Mouse (Mus musculus) lung, embryonic 15.5 days (tissue): ENCODE data around the gene Hoxd4. TPM values are rescaled to one million over a fixed set of nuclear protein-coding genes. Genes with fewer than 3 reads are reported as not detected.

Experiments
- ATAC-seq: fragments of 200-750 bp; cut with Nextera tagmentation; 2 replicates; pipeline ENCODE4 v1.8.0; 2017; ENCODE audit warnings: moderate number of reproducible peaks, borderline replicate concordance; ENCODE audit not compliant: low FRiP score, low TSS enrichment; ENCODE audit errors: extremely low read depth
- H3K27ac ChIP-seq: fragments of 300-500 bp; sonication (generic); 2 replicates; pipeline ENCODE4 v1.5.1; 2015; ENCODE audit warnings: moderate library complexity, mild to moderate bottlenecking, inconsistent platforms
- H3K27me3 ChIP-seq: fragments of 300-500 bp; sonication (generic); 2 replicates; pipeline ENCODE4 v1.6.1; 2015; ENCODE audit warnings: inconsistent platforms
- H3K36me3 ChIP-seq: fragments of 300-500 bp; sonication (generic); 2 replicates; pipeline ENCODE4 v1.6.1; 2015; ENCODE audit warnings: inconsistent platforms
- H3K4me1 ChIP-seq: fragments of 300-500 bp; sonication (generic); 2 replicates; pipeline ENCODE4 v1.6.1; 2015; ENCODE audit warnings: inconsistent platforms
- H3K4me2 ChIP-seq: fragments of 300-500 bp; sonication (generic); 2 replicates; pipeline ENCODE4 v1.6.1; 2015; ENCODE audit warnings: inconsistent platforms, mild to moderate bottlenecking, moderate library complexity
- H3K4me3 ChIP-seq: fragments of 300-500 bp; sonication (generic); 2 replicates; pipeline ENCODE4 v1.5.1; 2015; ENCODE audit warnings: mild to moderate bottlenecking, inconsistent platforms
- H3K9ac ChIP-seq: fragments of 300-500 bp; sonication (generic); 2 replicates; pipeline ENCODE4 v1.6.1; 2015; ENCODE audit warnings: inconsistent platforms
- H3K9me3 ChIP-seq: fragments of 300-500 bp; sonication (generic); 2 replicates; pipeline ENCODE4 v1.6.1; 2016; ENCODE audit warnings: inconsistent platforms
- WGBS: fragments of 180-500 bp; shearing (Covaris S2); methylation state at CpG from one replicate; pipeline ENCODE4 v1.1.7; 2015; 5-methylcytosine and 5-hydroxymethylcytosine counted together
- polyA plus RNA-seq: library from polyadenylated mRNA; unstranded; fragments of >200 nt; fragmentation: Nextera tagmentation; extraction: Ambion mirVana; gene quantifications from 2 replicates; pipeline ENCODE4 v1.2.1, GENCODE M21; 2015

Hoxd4 gene
- 0.19 TPM in 1 of 2 replicates, not detected in the other for polyA plus RNA-seq

DNA sequence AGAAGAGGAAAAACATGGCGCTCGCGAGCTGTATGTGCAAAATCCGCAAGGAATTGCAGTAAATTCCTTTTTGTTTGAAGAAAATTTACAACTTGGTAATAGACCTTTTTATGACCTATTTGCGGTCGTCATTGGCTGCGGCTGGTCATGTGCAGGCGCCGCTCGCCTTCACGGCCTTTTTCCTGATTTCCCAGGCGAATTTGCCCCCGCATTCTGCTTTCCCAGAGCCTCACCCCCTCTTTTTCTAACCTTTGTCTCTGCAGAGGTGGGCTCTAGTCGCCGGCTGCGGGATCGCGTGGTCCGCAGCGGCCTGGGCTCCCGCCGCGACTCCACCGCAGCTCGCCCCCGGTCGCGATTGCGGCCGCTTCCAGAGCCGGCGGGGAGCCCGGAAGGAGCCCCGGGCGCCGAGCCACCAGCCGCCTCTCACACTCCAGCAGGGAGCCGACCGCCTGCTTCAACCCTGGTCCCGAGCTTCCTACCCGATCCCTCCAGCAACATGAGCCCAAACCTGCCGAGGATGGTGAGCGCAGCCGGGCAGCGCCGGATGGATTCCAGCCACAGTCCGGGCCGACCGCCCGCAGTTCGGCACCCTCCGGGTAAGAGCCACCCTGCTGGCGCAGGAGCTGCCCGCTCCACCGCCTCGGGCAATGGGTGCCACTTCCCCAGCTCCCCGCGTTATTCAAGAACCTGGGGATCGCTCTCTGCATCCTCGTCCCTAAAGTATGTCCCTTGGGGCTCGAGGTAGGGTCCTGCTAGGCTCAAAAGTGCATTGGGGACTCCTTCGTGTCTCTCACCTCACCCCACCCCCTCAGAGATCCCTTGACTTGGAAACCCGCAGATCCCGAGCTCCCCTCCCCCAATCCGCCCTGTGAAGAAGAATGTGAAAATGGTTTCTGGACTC lies at the start of gene Hoxd4, which contains the start of gene Hoxd3:
Gene Hoxd4, plus strand, starts transcription at position 209 of the 901 bp plus-strand sequence.
Gene Hoxd3, plus strand, starts transcription at position 207 of the 901 bp plus-strand sequence.
- peak; percentile 33; the same call in 1 of the 2 replicates for ATAC-seq
- Histone ChIP-seq H3K9me3 (no peaks in the 10 kb centered on the region), H3K27ac (no peak within 1 kb of the TSS), H3K9ac (no peak within 1 kb of the TSS), H3K4me3 (peak within 1 kb of the TSS; percentile 16), H3K4me2 (peak within 1 kb of the TSS; percentile 41), H3K36me3 (no peaks in the 10 kb centered on the region), H3K4me1 (peaks cover 16% of the 10 kb centered on the region; the same call in 1 of the 2 replicates), H3K27me3 (peaks cover 99% of the 10 kb centered on the region)
- under 1% methylated on average over 65 of the region's 65 CpGs for WGBS

DNA sequence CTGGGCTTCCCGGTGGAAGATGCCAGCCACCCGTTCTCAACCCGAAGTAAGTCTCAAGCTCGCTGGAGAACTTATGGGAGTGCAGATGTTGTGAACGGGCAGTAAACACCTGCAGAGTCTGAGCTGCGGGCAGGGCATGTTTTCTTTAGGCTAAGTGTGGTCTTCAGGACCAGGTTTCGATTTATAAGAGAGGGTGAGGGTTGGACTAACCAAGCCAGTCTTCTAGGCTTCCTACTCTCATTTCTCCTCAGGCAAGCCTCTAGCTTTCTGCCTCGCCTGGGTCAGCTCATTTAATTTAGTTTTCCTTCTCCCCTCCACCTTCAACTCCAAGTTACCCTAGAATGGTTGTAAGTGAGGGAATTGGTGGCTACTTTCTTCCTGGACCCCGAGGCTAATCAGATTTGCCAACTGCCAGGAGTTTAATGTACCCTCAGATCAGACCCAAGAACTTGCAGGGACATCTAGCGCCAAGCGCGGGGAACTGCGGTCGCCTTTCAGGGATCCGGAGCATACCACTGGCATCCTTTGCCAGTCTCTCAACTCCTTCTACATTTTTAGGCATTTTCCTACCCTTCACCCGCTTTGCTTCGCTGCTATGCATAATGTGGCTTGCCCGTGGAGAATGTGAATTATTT lies 48.3 kb upstream of the Hoxd4 start:
- ATAC-seq: no peak
- Histone ChIP-seq H3K27ac (no peak overlapping the region), H3K4me3 (no peak overlapping the region), H3K4me2 (no peak overlapping the region), H3K4me1 (peaks cover 18% of the 10 kb centered on the region), H3K9me3 (no peaks in the 10 kb centered on the region), H3K9ac (no peak overlapping the region), H3K36me3 (no peaks in the 10 kb centered on the region), H3K27me3 (peaks cover 97% of the 10 kb centered on the region)
- 3% methylated on average over 18 of the region's 18 CpGs for WGBS

DNA sequence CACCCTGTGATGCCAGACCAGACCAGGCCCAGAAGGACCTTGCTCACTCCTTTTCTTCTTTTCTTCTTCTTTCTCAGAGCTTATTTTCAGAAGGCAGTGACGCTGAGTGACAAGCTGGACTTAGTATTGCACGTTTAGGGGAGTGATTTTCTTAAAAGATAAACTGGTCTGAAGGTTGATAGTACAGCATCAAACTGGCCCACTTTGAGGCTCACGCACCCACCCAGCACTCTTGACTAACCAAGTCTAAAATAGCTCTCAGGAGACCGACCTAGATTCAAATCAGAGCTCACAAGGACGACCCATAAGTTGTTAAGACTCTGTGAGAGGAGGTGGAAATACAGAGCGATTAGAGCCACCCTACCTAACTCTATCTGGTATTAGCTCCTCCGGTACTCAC lies 45.3 kb upstream of the Hoxd4 start:
- WGBS: 4% methylated on average over 7 of the region's 7 CpGs
- Histone ChIP-seq H3K36me3 (no peaks in the 10 kb centered on the region), H3K27me3 (peaks cover 96% of the 10 kb centered on the region), H3K27ac (no peak overlapping the region), H3K4me1 (peaks cover 17% of the 10 kb centered on the region), H3K9ac (no peak overlapping the region), H3K4me3 (no peak overlapping the region), H3K4me2 (no peak overlapping the region), H3K9me3 (no peaks in the 10 kb centered on the region)
- no peak for ATAC-seq

DNA sequence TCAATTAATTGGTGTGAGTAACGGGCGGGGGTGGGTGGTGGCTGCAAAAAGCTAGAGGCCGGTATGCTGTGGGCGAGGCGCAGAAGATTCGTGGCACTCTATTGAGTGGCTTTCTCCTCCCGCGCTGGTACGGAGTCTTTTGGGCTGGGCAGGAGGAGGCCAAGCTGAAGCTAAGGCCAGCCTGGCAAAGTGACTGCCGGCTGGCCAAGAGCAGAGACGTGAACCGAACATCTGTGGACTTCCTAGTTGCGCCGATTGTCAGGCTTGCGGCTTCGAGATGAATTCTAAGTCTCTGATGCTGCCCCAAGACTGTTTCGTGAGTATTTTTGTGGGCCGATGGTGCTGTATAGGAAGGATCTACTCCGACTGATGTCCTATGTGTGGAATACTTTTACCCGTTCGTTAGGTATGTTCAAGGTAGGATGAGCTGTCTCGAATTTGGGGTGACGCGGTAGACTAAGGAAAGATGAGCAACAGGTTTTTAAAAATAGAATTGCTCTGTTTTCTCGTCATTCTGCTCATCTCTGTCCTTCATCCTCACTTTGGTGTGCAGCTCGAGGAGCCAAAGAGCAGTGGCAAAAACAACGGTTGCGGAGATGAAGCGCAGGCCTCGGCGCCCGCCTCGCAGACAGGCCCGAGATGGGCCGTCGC lies 44.4 kb upstream of the Hoxd4 start:
- H3K27ac ChIP-seq: no peak overlapping the region
- no peaks in the 10 kb centered on the region for H3K9me3 ChIP-seq
- H3K4me1 ChIP-seq: peaks cover 12% of the 10 kb centered on the region
- H3K4me2 ChIP-seq: peak overlapping the region; percentile 78
- H3K36me3 ChIP-seq: no peaks in the 10 kb centered on the region
- H3K9ac ChIP-seq: no peak overlapping the region
- no peak overlapping the region for H3K4me3 ChIP-seq
- 0 out of 2 replicates have a peak, but pooled peaks have one; percentile 14 for ATAC-seq
- 2% methylated on average over 36 of the region's 36 CpGs for WGBS
- peaks cover 96% of the 10 kb centered on the region for H3K27me3 ChIP-seq

DNA sequence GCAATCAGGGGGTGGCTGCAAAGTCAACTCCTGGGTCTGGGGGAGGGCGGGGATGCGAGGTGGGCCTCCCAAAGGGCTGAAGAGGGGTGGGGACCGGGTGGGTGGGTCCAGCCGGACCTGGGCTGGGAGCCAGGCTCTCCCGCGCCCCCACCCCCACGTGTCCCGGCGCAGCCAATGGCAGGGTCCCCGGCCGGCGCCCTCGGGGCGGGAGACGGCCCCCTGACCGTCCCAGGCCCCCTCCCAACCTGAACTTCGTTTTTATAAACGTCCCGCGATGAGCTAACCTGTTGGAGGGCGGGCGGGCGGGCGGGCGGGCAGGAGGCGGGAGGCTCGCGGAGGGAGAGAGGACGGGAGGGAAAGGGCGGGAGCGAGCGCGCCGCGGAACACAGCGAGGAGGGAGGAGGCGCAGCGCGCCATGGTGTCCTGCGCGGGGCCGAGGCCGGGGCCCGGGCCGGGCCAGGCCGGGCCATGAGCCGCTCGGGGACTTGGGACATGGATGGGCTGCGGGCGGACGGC lies 43.8 kb upstream of the Hoxd4 start, which contains the start of gene Hoxd13:
Gene Hoxd13, plus strand, starts transcription at position 469 of the 516 bp plus-strand sequence.
- 0% methylated on average over 14 of the region's 51 CpGs for WGBS
- peaks cover 96% of the 10 kb centered on the region for H3K27me3 ChIP-seq
- peak within 1 kb of the TSS; percentile 78 for H3K4me2 ChIP-seq
- peak; percentile 81; the same call in 1 of the 2 replicates for ATAC-seq
- no peak within 1 kb of the TSS for H3K27ac ChIP-seq
- peak within 1 kb of the TSS; percentile 39 for H3K4me3 ChIP-seq
- no peaks in the 10 kb centered on the region for H3K36me3 ChIP-seq
- no peak within 1 kb of the TSS for H3K9ac ChIP-seq
- H3K4me1 ChIP-seq: peaks cover 17% of the 10 kb centered on the region
- no peaks in the 10 kb centered on the region for H3K9me3 ChIP-seq

DNA sequence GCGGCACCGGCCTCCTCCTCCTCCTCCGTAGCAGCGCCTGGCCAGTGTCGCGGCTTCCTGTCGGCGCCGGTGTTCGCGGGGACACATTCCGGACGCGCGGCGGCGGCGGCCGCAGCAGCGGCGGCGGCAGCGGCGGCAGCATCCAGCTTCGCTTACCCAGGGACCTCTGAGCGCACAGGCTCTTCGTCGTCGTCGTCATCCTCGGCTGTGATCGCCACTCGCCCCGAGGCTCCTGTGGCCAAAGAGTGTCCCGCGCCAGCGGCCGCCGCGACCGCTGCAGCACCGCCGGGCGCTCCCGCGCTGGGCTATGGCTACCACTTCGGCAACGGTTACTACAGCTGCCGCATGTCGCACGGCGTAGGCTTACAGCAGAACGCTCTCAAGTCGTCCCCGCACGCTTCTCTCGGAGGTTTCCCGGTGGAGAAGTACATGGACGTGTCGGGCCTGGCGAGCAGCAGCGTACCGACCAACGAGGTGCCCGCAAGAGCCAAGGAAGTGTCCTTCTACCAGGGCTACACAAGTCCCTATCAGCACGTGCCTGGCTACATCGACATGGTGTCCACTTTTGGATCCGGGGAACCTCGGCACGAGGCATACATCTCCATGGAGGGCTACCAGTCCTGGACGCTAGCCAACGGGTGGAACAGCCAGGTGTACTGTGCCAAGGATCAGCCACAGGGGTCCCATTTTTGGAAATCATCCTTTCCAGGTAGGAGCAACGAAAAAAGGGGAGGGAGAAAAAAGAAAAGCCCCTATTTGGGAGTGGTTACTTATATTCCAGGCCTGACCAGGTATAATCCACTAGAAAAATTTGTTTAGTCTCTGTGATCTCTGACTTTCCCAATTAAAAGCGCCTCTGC lies 43.1 kb upstream of the Hoxd4 start:
- Histone ChIP-seq H3K9ac (no peak overlapping the region), H3K4me1 (peaks cover 17% of the 10 kb centered on the region), H3K36me3 (no peaks in the 10 kb centered on the region), H3K27me3 (peaks cover 96% of the 10 kb centered on the region), H3K27ac (no peak overlapping the region), H3K9me3 (no peaks in the 10 kb centered on the region), H3K4me3 (peak overlapping the region; percentile 39), H3K4me2 (peak overlapping the region; percentile 78)
- under 1% methylated on average over 57 of the region's 74 CpGs for WGBS
- peak; percentile 62 for ATAC-seq

DNA sequence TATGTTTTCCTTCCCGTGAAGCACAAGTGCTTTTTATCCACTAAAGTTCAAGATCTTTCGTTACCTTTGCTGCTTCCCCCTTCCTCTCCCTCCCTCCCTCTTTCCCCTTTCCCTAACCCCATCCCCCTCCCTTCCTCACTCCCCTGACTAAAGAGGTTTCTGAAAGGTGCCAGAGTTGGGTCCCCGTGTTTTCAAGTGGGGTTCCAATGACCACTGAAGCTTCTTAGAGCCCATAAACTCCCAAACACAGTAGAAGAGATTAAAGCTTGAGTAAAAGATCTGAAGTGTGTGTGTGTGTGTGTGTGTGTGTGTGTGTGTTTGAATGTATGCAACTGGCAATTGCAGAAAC lies 42.5 kb upstream of the Hoxd4 start:
- H3K27me3 ChIP-seq: peaks cover 96% of the 10 kb centered on the region
- no peak overlapping the region for H3K27ac ChIP-seq
- H3K4me1 ChIP-seq: peaks cover 17% of the 10 kb centered on the region
- H3K9me3 ChIP-seq: no peaks in the 10 kb centered on the region
- no peaks in the 10 kb centered on the region for H3K36me3 ChIP-seq
- no peak for ATAC-seq
- H3K4me2 ChIP-seq: no peak overlapping the region
- WGBS: 1% methylated on average over 3 of the region's 3 CpGs
- H3K4me3 ChIP-seq: no peak overlapping the region
- no peak overlapping the region for H3K9ac ChIP-seq

DNA sequence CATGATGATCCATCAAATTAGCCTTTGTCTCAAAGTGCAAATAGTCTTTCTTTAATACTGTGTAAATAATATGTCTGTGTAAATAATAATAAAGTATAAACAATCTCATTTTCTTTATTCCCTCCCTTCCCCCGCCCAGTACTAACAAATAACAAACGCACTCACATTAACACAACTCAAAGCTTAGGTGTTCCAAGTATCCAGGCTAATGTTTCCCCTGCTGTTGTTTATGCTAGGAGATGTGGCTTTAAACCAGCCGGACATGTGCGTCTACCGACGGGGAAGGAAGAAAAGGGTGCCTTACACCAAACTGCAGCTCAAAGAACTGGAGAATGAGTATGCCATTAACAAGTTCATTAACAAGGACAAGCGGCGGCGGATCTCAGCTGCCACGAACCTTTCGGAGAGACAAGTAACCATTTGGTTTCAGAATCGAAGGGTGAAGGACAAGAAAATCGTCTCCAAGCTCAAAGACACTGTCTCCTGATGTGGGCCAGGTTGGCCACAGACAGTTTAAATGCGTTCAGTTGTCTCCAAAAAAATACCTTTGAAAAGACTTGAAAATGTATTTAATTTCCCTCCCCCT lies 42.0 kb upstream of the Hoxd4 start:
- no peak overlapping the region for H3K4me3 ChIP-seq
- H3K27me3 ChIP-seq: peaks cover 96% of the 10 kb centered on the region
- H3K36me3 ChIP-seq: no peaks in the 10 kb centered on the region
- no peak overlapping the region for H3K9ac ChIP-seq
- no peak overlapping the region for H3K4me2 ChIP-seq
- no peak for ATAC-seq
- H3K4me1 ChIP-seq: peaks cover 17% of the 10 kb centered on the region
- H3K27ac ChIP-seq: no peak overlapping the region
- 1% methylated on average over 14 of the region's 14 CpGs for WGBS
- H3K9me3 ChIP-seq: no peaks in the 10 kb centered on the region

DNA sequence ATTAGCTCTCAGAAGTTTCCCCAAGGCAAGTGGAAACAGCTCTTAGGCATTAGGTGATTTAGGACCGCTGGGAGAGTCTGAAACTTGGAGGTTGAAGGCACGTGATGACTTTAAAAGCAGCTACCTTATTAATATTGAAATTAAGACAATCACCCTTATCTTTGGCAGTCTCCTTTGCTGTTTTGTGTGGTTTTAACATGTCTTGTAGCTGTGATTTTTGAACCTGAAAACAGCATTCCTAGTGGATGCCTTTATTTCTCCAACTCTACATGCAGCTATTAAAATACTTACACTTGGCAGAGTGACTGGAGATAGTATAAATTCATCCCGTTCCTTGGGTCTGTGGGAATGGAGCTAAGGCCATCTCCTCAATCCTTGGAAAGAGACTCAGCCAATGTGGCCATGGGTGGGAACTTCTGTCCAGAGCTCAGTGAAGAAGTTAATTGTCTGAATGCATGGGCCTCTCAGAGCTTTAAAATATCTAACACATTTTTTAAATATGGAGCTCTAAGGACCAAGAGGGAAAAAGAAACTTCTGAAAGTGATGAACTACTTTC lies 41.0 kb upstream of the Hoxd4 start:
- Histone ChIP-seq H3K9ac (no peak overlapping the region), H3K9me3 (no peaks in the 10 kb centered on the region), H3K4me2 (no peak overlapping the region), H3K36me3 (no peaks in the 10 kb centered on the region), H3K27me3 (peaks cover 97% of the 10 kb centered on the region), H3K4me3 (no peak overlapping the region), H3K4me1 (peaks cover 17% of the 10 kb centered on the region), H3K27ac (no peak overlapping the region)
- ATAC-seq: no peak
- WGBS: 9% methylated on average over 3 of the region's 3 CpGs

DNA sequence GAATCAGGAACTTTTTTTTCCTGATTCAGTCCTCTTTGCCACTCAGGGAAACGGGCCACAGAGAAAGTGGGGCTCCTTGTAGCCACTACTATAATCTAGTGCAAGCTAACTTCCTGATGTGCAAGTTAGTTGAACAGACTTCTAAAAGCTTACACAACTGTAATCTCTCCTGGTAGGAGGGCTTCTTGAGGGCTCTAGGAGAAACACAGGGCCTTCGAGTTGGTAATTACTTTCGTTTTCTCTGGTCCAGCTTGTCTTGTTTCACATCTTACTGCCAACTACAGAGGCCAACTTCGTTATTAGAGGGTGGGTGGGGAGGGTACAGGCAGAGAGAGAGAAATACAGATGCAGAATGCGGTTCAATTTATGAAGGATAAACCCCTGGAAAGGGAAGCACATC lies 39.9 kb upstream of the Hoxd4 start:
- no peak overlapping the region for H3K4me2 ChIP-seq
- H3K4me1 ChIP-seq: peaks cover 17% of the 10 kb centered on the region
- no peak overlapping the region for H3K4me3 ChIP-seq
- H3K27ac ChIP-seq: no peak overlapping the region
- 12% methylated on average over 5 of the region's 5 CpGs for WGBS
- no peaks in the 10 kb centered on the region for H3K36me3 ChIP-seq
- no peak overlapping the region for H3K9ac ChIP-seq
- H3K27me3 ChIP-seq: peaks cover 99% of the 10 kb centered on the region
- no peaks in the 10 kb centered on the region for H3K9me3 ChIP-seq
- ATAC-seq: no peak
